Mouse (Mus musculus): ENCODE results near the gene Ampd2. TPM values are rescaled to one million over a fixed set of nuclear protein-coding genes. Genes with fewer than 3 reads are reported as not detected.

Gene Ampd2
- 69.7 and 69.8 TPM in 2 replicates for polyA plus RNA-seq (2015; fragmentation: Nextera tagmentation; extraction: Ambion mirVana)

DNA sequence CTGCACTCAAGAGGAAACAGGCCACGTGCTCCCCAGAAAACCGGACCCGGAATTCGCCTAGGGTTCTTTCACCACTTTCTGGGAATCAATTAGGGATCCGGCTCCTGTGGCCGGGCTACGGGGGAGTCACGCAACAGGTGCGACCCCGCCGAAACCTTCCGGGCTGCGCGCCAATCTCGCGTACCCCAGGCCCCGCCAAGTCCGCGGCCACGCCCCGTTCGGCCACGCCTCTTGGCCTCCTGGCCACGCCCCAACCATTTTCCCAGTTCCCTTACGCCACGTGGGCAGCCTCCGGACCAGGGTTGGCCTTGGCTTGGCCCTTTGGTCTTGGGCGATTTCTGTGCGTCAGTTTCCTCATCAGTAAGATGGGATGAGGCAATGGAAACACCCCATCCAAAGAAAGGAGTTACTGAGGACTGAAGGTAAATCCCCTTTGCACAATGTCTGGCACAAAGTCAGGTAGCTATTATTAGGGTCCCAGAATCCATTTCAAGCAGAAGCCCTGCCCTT is at the start of gene Ampd2:
Gene Ampd2, minus strand, starts transcription at position 182 of the 510 bp plus-strand sequence.
- Histone ChIP-seq H3K9me3 (ENCODE audit: low read length) (no peaks in the 10 kb centered on the region), H3K4me2 (replicated peaks; ENCODE audit: low read depth, low read length) (peak within 1 kb of the TSS; percentile 98), H3K27ac (ENCODE audit: low read length) (peak within 1 kb of the TSS; percentile 98), H3K9ac (replicated peaks; ENCODE audit: low read length) (peak within 1 kb of the TSS; percentile 83), H3K4me3 (ENCODE audit: low read length) (peak within 1 kb of the TSS; percentile 75), H3K27me3 (ENCODE audit: insufficient read depth, low read length) (no peaks in the 10 kb centered on the region), H3K4me1 (ENCODE audit: insufficient read depth, low read length) (peaks cover 42% of the 10 kb centered on the region), H3K36me3 (ENCODE audit: insufficient read depth, low read length) (no peaks in the 10 kb centered on the region)
- ATAC-seq (ENCODE audit: low FRiP score, low TSS enrichment) = peak; percentile 42; the same call in 1 of the 2 replicates
- WGBS = under 1% methylated on average over 29 of the region's 29 CpGs

DNA sequence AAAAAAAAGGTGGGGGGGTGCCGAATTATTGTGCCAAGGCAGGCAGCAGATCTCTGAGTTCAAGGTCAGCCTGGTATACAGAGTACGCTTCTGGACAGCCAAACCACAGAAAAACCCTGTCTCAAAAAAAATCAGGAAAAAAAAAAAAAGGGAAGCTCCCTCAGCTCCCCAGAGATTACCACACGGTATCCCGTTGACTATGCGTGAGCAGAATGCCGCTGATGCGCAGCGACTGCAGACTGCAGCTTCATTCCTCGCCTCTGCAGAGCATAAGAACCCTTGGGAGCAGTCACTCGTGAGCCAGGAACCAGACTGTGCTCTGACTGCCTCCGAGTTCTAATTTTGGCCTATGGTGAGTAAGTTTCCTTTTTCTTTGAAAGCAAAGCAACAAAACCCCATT is 48.2 kb upstream of the Ampd2 start:
- no peak for ATAC-seq (ENCODE audit: low FRiP score, low TSS enrichment)
- Histone ChIP-seq H3K36me3 (ENCODE audit: insufficient read depth, low read length) (peaks cover 5% of the 10 kb centered on the region; the same call in 1 of the 2 replicates), H3K4me3 (ENCODE audit: low read length) (no peak overlapping the region), H3K4me1 (ENCODE audit: insufficient read depth, low read length) (peaks cover 20% of the 10 kb centered on the region), H3K27me3 (ENCODE audit: insufficient read depth, low read length) (no peaks in the 10 kb centered on the region), H3K4me2 (replicated peaks; ENCODE audit: low read depth, low read length) (no peak overlapping the region), H3K9me3 (ENCODE audit: low read length) (no peaks in the 10 kb centered on the region), H3K27ac (ENCODE audit: low read length) (no peak overlapping the region), H3K9ac (replicated peaks; ENCODE audit: low read length) (no peak overlapping the region)
- 76% methylated on average over 11 of the region's 11 CpGs for WGBS

- Histone ChIP-seq H3K27ac (ENCODE audit: low read length) (peak overlapping the region; percentile 31; the same call in 1 of the 2 replicates), H3K9ac (replicated peaks; ENCODE audit: low read length) (no peak overlapping the region), H3K36me3 (ENCODE audit: insufficient read depth, low read length) (peaks cover 5% of the 10 kb centered on the region; the same call in 1 of the 2 replicates), H3K4me1 (ENCODE audit: insufficient read depth, low read length) (peaks cover 27% of the 10 kb centered on the region), H3K9me3 (ENCODE audit: low read length) (no peaks in the 10 kb centered on the region), H3K4me2 (replicated peaks; ENCODE audit: low read depth, low read length) (no peak overlapping the region), H3K27me3 (ENCODE audit: insufficient read depth, low read length) (no peaks in the 10 kb centered on the region), H3K4me3 (ENCODE audit: low read length) (no peak overlapping the region)
- WGBS = 41% methylated on average over 1 of the region's 1 CpGs
- no peak for ATAC-seq (ENCODE audit: low FRiP score, low TSS enrichment)
Observed at GRCm38 (mm10) chr3:108132484-108132883, 46.0 kb upstream of the Ampd2 start.

GRCm38 (mm10) chr3:108131821-108132220 is 45.4 kb upstream of the Ampd2 start:
- ATAC-seq (ENCODE audit: low FRiP score, low TSS enrichment) = 0 out of 2 replicates have a peak, but pooled peaks have one; percentile 42
- 65% methylated on average over 1 of the region's 1 CpGs for WGBS
- peaks cover 27% of the 10 kb centered on the region for H3K4me1 ChIP-seq (ENCODE audit: insufficient read depth, low read length)
- peaks cover 2% of the 10 kb centered on the region; the same call in 1 of the 2 replicates for H3K36me3 ChIP-seq (ENCODE audit: insufficient read depth, low read length)
- H3K9ac ChIP-seq (replicated peaks; ENCODE audit: low read length) = no peak overlapping the region
- H3K4me3 ChIP-seq (ENCODE audit: low read length) = no peak overlapping the region
- H3K4me2 ChIP-seq (replicated peaks; ENCODE audit: low read depth, low read length) = no peak overlapping the region
- H3K27me3 ChIP-seq (ENCODE audit: insufficient read depth, low read length) = no peaks in the 10 kb centered on the region
- H3K9me3 ChIP-seq (ENCODE audit: low read length) = no peaks in the 10 kb centered on the region
- H3K27ac ChIP-seq (ENCODE audit: low read length) = peak overlapping the region; percentile 13; the same call in 1 of the 2 replicates

DNA sequence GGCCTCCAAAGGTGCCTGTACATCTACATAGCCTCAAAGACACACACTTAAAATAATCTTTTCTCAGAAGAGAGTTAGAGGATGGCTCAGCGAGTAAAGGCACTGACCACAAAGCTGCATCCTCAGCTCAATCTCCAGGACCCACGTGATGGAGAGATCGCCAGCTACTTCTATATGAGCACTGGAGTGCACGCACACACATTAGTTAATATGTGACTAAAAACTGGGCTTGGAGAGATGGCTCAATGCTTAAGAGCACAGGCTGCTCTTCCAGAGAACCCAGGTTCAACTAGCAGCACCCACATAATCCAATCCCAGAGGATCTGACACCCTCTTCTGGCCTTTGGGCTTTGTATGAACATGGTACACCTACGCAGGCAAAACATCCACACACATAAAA is 44.8 kb upstream of the Ampd2 start:
- Histone ChIP-seq H3K27me3 (ENCODE audit: insufficient read depth, low read length) (no peaks in the 10 kb centered on the region), H3K4me2 (replicated peaks; ENCODE audit: low read depth, low read length) (no peak overlapping the region), H3K4me1 (ENCODE audit: insufficient read depth, low read length) (peaks cover 27% of the 10 kb centered on the region), H3K27ac (ENCODE audit: low read length) (no peak overlapping the region), H3K9ac (replicated peaks; ENCODE audit: low read length) (no peak overlapping the region), H3K36me3 (ENCODE audit: insufficient read depth, low read length) (no peaks in the 10 kb centered on the region), H3K9me3 (ENCODE audit: low read length) (no peaks in the 10 kb centered on the region), H3K4me3 (ENCODE audit: low read length) (no peak overlapping the region)
- WGBS = 73% methylated on average over 5 of the region's 5 CpGs
- ATAC-seq (ENCODE audit: low FRiP score, low TSS enrichment) = peak; percentile 78

- H3K36me3 ChIP-seq (ENCODE audit: insufficient read depth, low read length) = no peaks in the 10 kb centered on the region
- H3K4me2 ChIP-seq (replicated peaks; ENCODE audit: low read depth, low read length) = no peak overlapping the region
- no peaks in the 10 kb centered on the region for H3K9me3 ChIP-seq (ENCODE audit: low read length)
- WGBS = 87% methylated on average over 4 of the region's 4 CpGs
- H3K27me3 ChIP-seq (ENCODE audit: insufficient read depth, low read length) = no peaks in the 10 kb centered on the region
- H3K9ac ChIP-seq (replicated peaks; ENCODE audit: low read length) = no peak overlapping the region
- H3K4me3 ChIP-seq (ENCODE audit: low read length) = no peak overlapping the region
- no peak overlapping the region for H3K27ac ChIP-seq (ENCODE audit: low read length)
- ATAC-seq (ENCODE audit: low FRiP score, low TSS enrichment) = no peak
- H3K4me1 ChIP-seq (ENCODE audit: insufficient read depth, low read length) = peaks cover 27% of the 10 kb centered on the region
Observed at GRCm38 (mm10) chr3:108129804-108130203, 43.4 kb upstream of the Ampd2 start.

DNA sequence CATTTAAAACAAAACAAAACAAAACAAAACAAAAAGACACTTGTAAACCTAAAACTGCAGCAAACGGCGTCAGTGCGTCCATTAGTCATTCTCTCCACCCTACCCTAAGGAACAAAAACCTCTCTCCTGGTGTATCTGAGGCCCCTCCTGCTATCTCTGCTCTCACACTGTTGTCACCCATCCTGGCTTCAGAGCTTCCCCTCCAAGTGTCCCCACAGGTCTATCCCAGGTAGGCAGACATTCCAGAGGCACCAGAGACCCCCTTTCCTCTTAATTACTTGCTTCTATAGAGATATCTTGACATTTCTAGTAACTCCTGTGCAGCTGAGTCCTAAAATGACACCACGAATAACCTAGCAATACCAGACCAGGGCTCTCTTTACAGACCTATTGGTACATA is 42.9 kb upstream of the Ampd2 start:
- H3K4me3 ChIP-seq (ENCODE audit: low read length) = no peak overlapping the region
- ATAC-seq (ENCODE audit: low FRiP score, low TSS enrichment) = no peak
- H3K9ac ChIP-seq (replicated peaks; ENCODE audit: low read length) = no peak overlapping the region
- H3K4me2 ChIP-seq (replicated peaks; ENCODE audit: low read depth, low read length) = no peak overlapping the region
- no peak overlapping the region for H3K27ac ChIP-seq (ENCODE audit: low read length)
- H3K9me3 ChIP-seq (ENCODE audit: low read length) = no peaks in the 10 kb centered on the region
- H3K27me3 ChIP-seq (ENCODE audit: insufficient read depth, low read length) = no peaks in the 10 kb centered on the region
- 74% methylated on average over 4 of the region's 4 CpGs for whole genome bisulfite sequencing
- H3K4me1 ChIP-seq (ENCODE audit: insufficient read depth, low read length) = peaks cover 27% of the 10 kb centered on the region
- H3K36me3 ChIP-seq (ENCODE audit: insufficient read depth, low read length) = no peaks in the 10 kb centered on the region

- Histone ChIP-seq H3K4me3 (ENCODE audit: low read length) (no peak overlapping the region), H3K27me3 (ENCODE audit: insufficient read depth, low read length) (no peaks in the 10 kb centered on the region), H3K9ac (replicated peaks; ENCODE audit: low read length) (no peak overlapping the region), H3K9me3 (ENCODE audit: low read length) (no peaks in the 10 kb centered on the region), H3K4me2 (replicated peaks; ENCODE audit: low read depth, low read length) (no peak overlapping the region), H3K36me3 (ENCODE audit: insufficient read depth, low read length) (no peaks in the 10 kb centered on the region), H3K4me1 (ENCODE audit: insufficient read depth, low read length) (peaks cover 27% of the 10 kb centered on the region), H3K27ac (ENCODE audit: low read length) (no peak overlapping the region)
- WGBS = 48% methylated on average over 5 of the region's 5 CpGs
- ATAC-seq (ENCODE audit: low FRiP score, low TSS enrichment) = no peak
Observed at GRCm38 (mm10) chr3:108128520-108128919, 42.1 kb upstream of the Ampd2 start.

DNA sequence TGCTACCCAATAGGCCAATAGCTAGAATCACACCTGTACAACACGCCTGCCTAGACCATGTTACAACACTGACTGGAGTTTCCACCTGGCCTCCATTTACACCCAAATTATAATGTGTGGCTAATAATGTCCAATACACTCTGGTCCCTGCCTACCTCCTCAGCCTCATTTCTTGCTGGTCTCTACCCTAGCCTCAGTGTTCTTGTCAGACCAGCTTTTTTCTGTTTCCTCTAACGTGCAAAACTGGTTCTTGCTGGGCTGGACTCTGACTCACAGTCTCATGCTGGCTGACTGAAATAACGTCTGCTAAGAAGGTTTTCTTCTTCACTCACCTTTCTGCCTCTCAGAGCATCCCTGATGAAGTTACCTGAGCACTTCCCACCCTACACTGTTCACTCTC is 39.9 kb upstream of the Ampd2 start:
- WGBS = 89% methylated on average over 3 of the region's 3 CpGs
- ATAC-seq (ENCODE audit: low FRiP score, low TSS enrichment) = no peak
- H3K4me3 ChIP-seq (ENCODE audit: low read length) = no peak overlapping the region

GRCm38 (mm10) chr3:108124131-108124530 is 37.7 kb upstream of the Ampd2 start:
- Histone ChIP-seq H3K4me3 (ENCODE audit: low read length) (no peak overlapping the region), H3K9ac (replicated peaks; ENCODE audit: low read length) (no peak overlapping the region), H3K27ac (ENCODE audit: low read length) (no peak overlapping the region), H3K27me3 (ENCODE audit: insufficient read depth, low read length) (no peaks in the 10 kb centered on the region), H3K4me2 (replicated peaks; ENCODE audit: low read depth, low read length) (no peak overlapping the region), H3K4me1 (ENCODE audit: insufficient read depth, low read length) (0 out of 2 replicates have a peak, but pooled peaks cover 4% of the 10 kb centered on the region), H3K36me3 (ENCODE audit: insufficient read depth, low read length) (peaks cover 24% of the 10 kb centered on the region), H3K9me3 (ENCODE audit: low read length) (no peaks in the 10 kb centered on the region)
- ATAC-seq (ENCODE audit: low FRiP score, low TSS enrichment) = no peak
- 64% methylated on average over 1 of the region's 1 CpGs for WGBS

More for the DNA sequence above, 39.9 kb upstream of the Ampd2 start:
- Histone ChIP-seq H3K27me3 (ENCODE audit: insufficient read depth, low read length) (no peaks in the 10 kb centered on the region), H3K9me3 (ENCODE audit: low read length) (no peaks in the 10 kb centered on the region), H3K4me2 (replicated peaks; ENCODE audit: low read depth, low read length) (no peak overlapping the region), H3K36me3 (ENCODE audit: insufficient read depth, low read length) (peaks cover 13% of the 10 kb centered on the region), H3K9ac (replicated peaks; ENCODE audit: low read length) (no peak overlapping the region), H3K27ac (ENCODE audit: low read length) (no peak overlapping the region), H3K4me1 (ENCODE audit: insufficient read depth, low read length) (peaks cover 13% of the 10 kb centered on the region; the same call in 1 of the 2 replicates)
